Mouse (Mus musculus): ENCODE results near the gene Krtap13. TPM values are rescaled to one million over a fixed set of nuclear protein-coding genes. Genes with fewer than 3 reads are reported as not detected.
"Not testable (repeated sequence)": the region's sequence is repeated elsewhere in the genome, so short reads cannot be mapped to it uniquely, and the experiment has no call there.

The Krtap13 gene
- not detected in 2 replicates for total RNA-seq (2012; rRNA removed)
- not detected for polyA plus RNA-seq (2012; ENCODE audit: insufficient read depth in 1 of 2, insufficient read length in 2 of 2, low read depth in 1 of 2, low replicate concordance in 2 of 2, missing spikeins in 1 of 2)

GRCm38 (mm10) chr16:88751535-88751934 is at the start of gene Krtap13:
Krtap13 (minus strand) TSS chr16:88751635.
- not testable (repeated sequence) for H3K79me2 ChIP-seq (ENCODE audit: control insufficient read depth, insufficient read depth, low read length, poor library complexity); H3K4me1 ChIP-seq (ENCODE audit: control insufficient read depth in 1 of 2, insufficient read depth in 2 of 2, low read length in 2 of 2); H3K27ac ChIP-seq (ENCODE audit: control insufficient read depth, low read depth, low read length); H3K9ac ChIP-seq (ENCODE audit: control insufficient read depth, low read depth, low read length, poor library complexity, severe bottlenecking); H3K36me3 ChIP-seq (ENCODE audit: control insufficient read depth in 1 of 2, insufficient read depth in 2 of 2, low read length in 2 of 2); H3K4me3 ChIP-seq (ENCODE audit: control insufficient read depth in 1 of 2, insufficient read depth in 1 of 2, low read depth in 2 of 2, low read length in 2 of 2); H3K27me3 ChIP-seq (ENCODE audit: control insufficient read depth in 1 of 2, insufficient read depth in 2 of 2, low read length in 2 of 2); DNase-seq (ENCODE audit: low read depth, low spot score); H3K9me3 ChIP-seq (replicated peaks; ENCODE audit: insufficient read depth, low read length)

- Histone ChIP-seq H3K4me1 (ENCODE audit: control insufficient read depth in 1 of 2, insufficient read depth in 2 of 2, low read length in 2 of 2) (no peaks in the 10 kb centered on the region), H3K27ac (ENCODE audit: control insufficient read depth, low read depth, low read length) (no peak overlapping the region), H3K27me3 (ENCODE audit: control insufficient read depth in 1 of 2, insufficient read depth in 2 of 2, low read length in 2 of 2) (no peaks in the 10 kb centered on the region), H3K36me3 (ENCODE audit: control insufficient read depth in 1 of 2, insufficient read depth in 2 of 2, low read length in 2 of 2) (no peaks in the 10 kb centered on the region), H3K4me3 (ENCODE audit: control insufficient read depth in 1 of 2, insufficient read depth in 1 of 2, low read depth in 2 of 2, low read length in 2 of 2) (no peak overlapping the region), H3K9ac (ENCODE audit: control insufficient read depth, low read depth, low read length, poor library complexity, severe bottlenecking) (no peak overlapping the region), H3K79me2 (ENCODE audit: control insufficient read depth, insufficient read depth, low read length, poor library complexity) (no peaks in the 10 kb centered on the region), H3K9me3 (replicated peaks; ENCODE audit: insufficient read depth, low read length) (no peaks in the 10 kb centered on the region)
- TF ChIP-seq ZC3H11A (IDR thresholded peaks at IDR 0.05; ENCODE audit: low read depth, low read length): no peak
- TF ChIP-seq USF1 (IDR thresholded peaks at IDR 0.05; ENCODE audit: low read depth, low read length): no peak
- no peak for DNase-seq (ENCODE audit: low read depth, low spot score)
Observed at GRCm38 (mm10) chr16:88786786-88787185, 35.4 kb upstream of the Krtap13 start.

GRCm38 (mm10) chr16:88777596-88777995 is 26.2 kb upstream of the Krtap13 start, which contains the start of gene Gm5965:
Gm5965 (plus strand) TSS chr16:88777896.
- TF ChIP-seq CHD1 (IDR thresholded peaks at IDR 0.05; ENCODE audit: low read depth, low read length): no peak
- Histone ChIP-seq H3K27ac (ENCODE audit: control insufficient read depth, low read depth, low read length) (no peak within 1 kb of the TSS), H3K4me1 (ENCODE audit: control insufficient read depth in 1 of 2, insufficient read depth in 2 of 2, low read length in 2 of 2) (no peaks in the 10 kb centered on the region), H3K4me3 (ENCODE audit: control insufficient read depth in 1 of 2, insufficient read depth in 1 of 2, low read depth in 2 of 2, low read length in 2 of 2) (no peak within 1 kb of the TSS), H3K79me2 (ENCODE audit: control insufficient read depth, insufficient read depth, low read length, poor library complexity) (no peaks in the 10 kb centered on the region), H3K9me3 (replicated peaks; ENCODE audit: insufficient read depth, low read length) (no peaks in the 10 kb centered on the region), H3K27me3 (ENCODE audit: control insufficient read depth in 1 of 2, insufficient read depth in 2 of 2, low read length in 2 of 2) (no peaks in the 10 kb centered on the region), H3K9ac (ENCODE audit: control insufficient read depth, low read depth, low read length, poor library complexity, severe bottlenecking) (no peak within 1 kb of the TSS), H3K36me3 (ENCODE audit: control insufficient read depth in 1 of 2, insufficient read depth in 2 of 2, low read length in 2 of 2) (no peaks in the 10 kb centered on the region)
- DNase-seq (ENCODE audit: low read depth, low spot score): no peak

- no peak for DNase-seq (ENCODE audit: low read depth, low spot score)
- Histone ChIP-seq H3K27me3 (ENCODE audit: control insufficient read depth in 1 of 2, insufficient read depth in 2 of 2, low read length in 2 of 2) (no peaks in the 10 kb centered on the region), H3K27ac (ENCODE audit: control insufficient read depth, low read depth, low read length) (no peak within 1 kb of the TSS), H3K36me3 (ENCODE audit: control insufficient read depth in 1 of 2, insufficient read depth in 2 of 2, low read length in 2 of 2) (no peaks in the 10 kb centered on the region), H3K9ac (ENCODE audit: control insufficient read depth, low read depth, low read length, poor library complexity, severe bottlenecking) (no peak within 1 kb of the TSS), H3K4me1 (ENCODE audit: control insufficient read depth in 1 of 2, insufficient read depth in 2 of 2, low read length in 2 of 2) (no peaks in the 10 kb centered on the region), H3K4me3 (ENCODE audit: control insufficient read depth in 1 of 2, insufficient read depth in 1 of 2, low read depth in 2 of 2, low read length in 2 of 2) (no peak within 1 kb of the TSS), H3K9me3 (replicated peaks; ENCODE audit: insufficient read depth, low read length) (no peaks in the 10 kb centered on the region), H3K79me2 (ENCODE audit: control insufficient read depth, insufficient read depth, low read length, poor library complexity) (no peaks in the 10 kb centered on the region)
- no peak for TF ChIP-seq MAZ (IDR thresholded peaks at IDR 0.05; ENCODE audit: low read depth, low read length)
- TF ChIP-seq NELFE (IDR thresholded peaks at IDR 0.05; ENCODE audit: low read depth, low read length): no peak
- TF ChIP-seq USF2 (IDR thresholded peaks at IDR 0.05; ENCODE audit: borderline replicate concordance in 1 of 2, insufficient read depth in 1 of 2, low read depth in 1 of 2, low read length in 2 of 2): no peak
- TF ChIP-seq CHD2 (IDR thresholded peaks at IDR 0.05; ENCODE audit: low read length): no peak
- no peak for TF ChIP-seq TBP (IDR thresholded peaks at IDR 0.05; ENCODE audit: low read depth, low read length)
- no peak for TF ChIP-seq POLR2AphosphoS2 (IDR thresholded peaks at IDR 0.05; ENCODE audit: low read length)
- no peak for TF ChIP-seq TCF12 (IDR thresholded peaks at IDR 0.05; ENCODE audit: low read depth, low read length)
- TF ChIP-seq ZMIZ1 (IDR thresholded peaks at IDR 0.05; ENCODE audit: low read depth, low read length): no peak
- TF ChIP-seq ZNF384 (IDR thresholded peaks at IDR 0.05; ENCODE audit: low read depth, low read length): no peak
Observed at GRCm38 (mm10) chr16:88774106-88774505, 22.7 kb upstream of the Krtap13 start, which contains the start of gene 2310057N15Rik. 2310057N15Rik (minus strand) TSS chr16:88774206.

GRCm38 (mm10) chr16:88758547-88758946 is 7.1 kb upstream of the Krtap13 start, which contains the start of gene 2310034C09Rik:
2310034C09Rik (plus strand) TSS chr16:88758847.
- H3K27ac ChIP-seq (ENCODE audit: control insufficient read depth, low read depth, low read length); H3K9me3 ChIP-seq (replicated peaks; ENCODE audit: insufficient read depth, low read length); H3K36me3 ChIP-seq (ENCODE audit: control insufficient read depth in 1 of 2, insufficient read depth in 2 of 2, low read length in 2 of 2); H3K9ac ChIP-seq (ENCODE audit: control insufficient read depth, low read depth, low read length, poor library complexity, severe bottlenecking); H3K79me2 ChIP-seq (ENCODE audit: control insufficient read depth, insufficient read depth, low read length, poor library complexity); H3K27me3 ChIP-seq (ENCODE audit: control insufficient read depth in 1 of 2, insufficient read depth in 2 of 2, low read length in 2 of 2); DNase-seq (ENCODE audit: low read depth, low spot score); H3K4me3 ChIP-seq (ENCODE audit: control insufficient read depth in 1 of 2, insufficient read depth in 1 of 2, low read depth in 2 of 2, low read length in 2 of 2); H3K4me1 ChIP-seq (ENCODE audit: control insufficient read depth in 1 of 2, insufficient read depth in 2 of 2, low read length in 2 of 2): not testable (repeated sequence)

Measured in MEL (cell line).